Mouse (Mus musculus): ENCODE results near the gene Hpse2.

DNA sequence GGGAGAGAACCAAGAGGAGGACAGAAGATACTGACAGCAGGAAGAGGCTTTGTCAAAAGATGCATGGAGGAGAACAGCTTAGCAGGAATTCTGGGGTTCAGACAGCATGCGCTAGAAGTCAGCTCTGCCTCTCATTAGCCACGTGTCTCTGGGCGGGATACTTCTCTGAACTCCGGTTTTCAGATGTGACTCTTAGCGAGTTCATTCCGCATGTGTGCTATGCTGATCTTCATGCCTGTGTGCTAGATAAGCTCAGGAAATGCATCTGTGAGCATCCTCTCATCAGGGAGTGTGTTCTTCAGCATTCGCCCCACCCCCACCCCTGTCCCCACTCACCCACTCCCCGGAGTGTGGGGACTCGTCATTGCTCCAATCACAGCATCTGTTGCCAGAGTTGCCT, 650.4 kb downstream of the Hpse2 start:
- TF ChIP-seq POLR2A (IDR thresholded peaks at IDR 0.05; ENCODE audit: insufficient read depth, low read length) (no peak), CTCF (IDR thresholded peaks at IDR 0.05; ENCODE audit: low read depth, low read length) (no peak), EP300 (IDR thresholded peaks at IDR 0.05; ENCODE audit: insufficient read depth, low read depth, low read length) (no peak)
